Mouse (Mus musculus): Measurements from ENCODE around the gene Cd80. TPM values are rescaled to one million over a fixed set of nuclear protein-coding genes. Genes with fewer than 3 reads are reported as not detected.

Gene Cd80
- polyA plus RNA-seq (2012; rRNA removed), result 0.38 and 0.59 TPM in 2 replicates

GRCm38 (mm10) chr16:38455511-38456418 is at the start of gene Cd80:
Gene Cd80 (plus strand): TSS chr16:38455561.

GRCm38 (mm10) chr16:38432498-38433425 is 22.6 kb upstream of the Cd80 start, which contains the start of gene Pla1a:
Gene Pla1a (minus strand): TSS chr16:38433145.

GRCm38 (mm10) chr16:38452442-38453202 is 2.7 kb upstream of the Cd80 start, which contains the start of gene Adprh:
Gene Adprh (minus strand): TSS chr16:38452703.

GRCm38 (mm10) chr16:38522129-38523084 is 67.0 kb downstream of the Cd80 start, which contains the start of gene Timmdc1:
Gene Timmdc1 (minus strand): TSS chr16:38522663.

Other genes with a start within 250 kb of the Cd80 start
- gene Nr1i2, start 160.7 kb upstream of the Cd80 start, polyA plus RNA-seq (2012; rRNA removed), result 0.04 TPM in 1 of 2 replicates, not detected in the other
- 1.00 and 1.0 TPM in 2 replicates for gene Maats1, start 113.4 kb upstream of the Cd80 start, polyA plus RNA-seq (2012; rRNA removed)
- gene Cox17, start 108.6 kb upstream of the Cd80 start, polyA plus RNA-seq (2012; rRNA removed), result 87.8 and 90.4 TPM in 2 replicates
- gene Gm21987, start 108.5 kb upstream of the Cd80 start, polyA plus RNA-seq (2012; rRNA removed), result not detected in 2 replicates
- gene Popdc2, start 93.4 kb upstream of the Cd80 start, polyA plus RNA-seq (2012; rRNA removed), result 0.74 and 1.4 TPM in 2 replicates
- gene Pla1a, start 22.4 kb upstream of the Cd80 start, polyA plus RNA-seq (2012; rRNA removed), result 0.48 and 0.58 TPM in 2 replicates
- 71.8 and 78.1 TPM in 2 replicates for gene Adprh, start 2.9 kb upstream of the Cd80 start, polyA plus RNA-seq (2012; rRNA removed)
- 19.1 and 21.4 TPM in 2 replicates for gene Timmdc1, start 67.1 kb downstream of the Cd80 start, polyA plus RNA-seq (2012; rRNA removed)
- 59.2 and 63.8 TPM in 2 replicates for gene Poglut1, start 94.7 kb downstream of the Cd80 start, polyA plus RNA-seq (2012; rRNA removed)
- 92.5 and 144 TPM in 2 replicates for gene Tmem39a, start 103.1 kb downstream of the Cd80 start, polyA plus RNA-seq (2012; rRNA removed)

Data from central nervous system, embryonic 14 days (tissue).